Mouse (Mus musculus) adrenal gland, adult 18-20 months (tissue): Measurements from ENCODE around the gene C130074G19Rik. TPM values are rescaled to one million over a fixed set of nuclear protein-coding genes. Genes with fewer than 3 reads are reported as not detected.

ENCODE experiments used
- DNase-seq, 2 experiments: peaks; one replicate each; pipeline ENCODE4 v3.0.0; 2021 to 2022; ENCODE audit warnings: low spot score in 2 of 2
- long read RNA-seq, 2 experiments: library from polyadenylated mRNA; stranded (forward); transcript quantifications; one replicate each; pipeline ENCODE4 v2.0.0; 2021
- total RNA-seq, 2 experiments: library from RNA; stranded (reverse); gene quantifications; 1 replicate in 1 of 2; 2 replicates in 1 of 2; pipeline ENCODE4 v1.2.3; 2021

Gene C130074G19Rik
- total RNA-seq: 10 to 100 TPM; 32.3 to 64.9 TPM
- long read RNA-seq, experiment 1, partial matches to known transcripts: 0 of 4 reads
- long read RNA-seq, experiment 1, other reads (novel, unspliced or antisense): 4 of 4 reads
- long read RNA-seq, experiment 2, transcript C130074G19Rik-201 (2 exons, 3,035 nt): major isoform, 6 of 10 reads
- long read RNA-seq, experiment 2, partial matches to known transcripts: 0 of 10 reads
- long read RNA-seq, experiment 2, other reads (novel, unspliced or antisense): 4 of 10 reads

GRCm38 (mm10) chr1:184882281-184883268, at the start of gene C130074G19Rik:
Gene C130074G19Rik (minus strand): TSS chr1:184883218.
- peak; percentile 53 to 76 for DNase-seq

DNA sequence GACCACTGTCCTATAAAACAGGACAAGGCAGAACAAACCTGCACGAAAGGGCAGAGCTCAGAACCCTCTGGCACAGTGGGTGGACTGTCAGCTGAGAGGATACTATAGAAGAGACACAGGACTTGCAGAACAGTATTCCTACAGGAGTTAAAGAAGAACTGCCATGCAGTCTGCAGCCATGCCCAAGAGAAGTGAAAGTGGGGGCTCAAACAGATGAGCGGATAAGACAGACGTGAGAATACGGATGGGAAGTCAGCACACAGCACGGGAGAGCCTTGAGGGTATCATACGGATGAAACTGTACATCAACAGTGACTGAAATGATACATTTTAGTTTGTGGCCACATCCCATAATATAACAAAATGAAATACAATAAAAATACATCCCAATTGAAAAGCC, 48.1 kb upstream of the C130074G19Rik start:
- DNase-seq: no peak

DNA sequence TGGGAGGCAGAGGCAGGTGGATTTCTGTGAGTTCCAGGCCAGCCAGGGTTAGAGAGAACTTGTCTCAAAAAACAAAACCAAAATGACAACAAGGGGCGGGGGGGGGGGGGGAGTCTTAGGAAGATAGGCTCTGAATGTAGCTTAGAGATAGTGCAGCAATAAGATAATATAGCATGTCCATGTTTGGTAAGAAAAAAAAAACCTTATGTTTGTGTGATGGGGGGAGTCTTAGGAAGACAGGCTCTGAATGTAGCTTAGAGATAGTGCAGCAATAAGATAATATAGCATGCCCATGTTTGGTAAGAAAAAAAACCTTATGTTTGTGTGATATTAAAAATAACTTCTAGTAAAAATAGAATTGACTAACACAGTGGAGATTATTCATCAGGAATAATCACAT, 45.4 kb upstream of the C130074G19Rik start:
- no peak for DNase-seq

DNA sequence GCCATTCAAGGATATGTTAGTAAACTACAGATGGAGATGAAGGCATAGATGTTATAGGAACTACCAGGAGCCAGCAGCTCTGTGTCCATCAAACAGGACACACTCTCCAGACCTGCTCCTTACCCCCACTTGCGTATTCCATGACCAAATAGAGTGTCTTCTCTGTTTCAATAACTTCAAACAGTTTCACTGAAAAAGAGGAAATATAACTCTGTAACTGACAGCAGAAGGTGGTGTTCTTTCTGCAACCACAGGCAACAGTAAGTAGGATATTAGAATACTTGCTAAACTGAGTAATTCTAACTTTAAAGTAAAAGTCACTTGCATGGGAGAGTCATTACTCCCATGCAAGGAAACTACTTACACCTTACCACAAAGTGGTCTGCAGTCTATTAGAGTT, 44.9 kb upstream of the C130074G19Rik start:
- DNase-seq: no peak

- no peak for DNase-seq
Measured at GRCm38 (mm10) chr1:184922824-184923223, 39.8 kb upstream of the C130074G19Rik start.

DNA sequence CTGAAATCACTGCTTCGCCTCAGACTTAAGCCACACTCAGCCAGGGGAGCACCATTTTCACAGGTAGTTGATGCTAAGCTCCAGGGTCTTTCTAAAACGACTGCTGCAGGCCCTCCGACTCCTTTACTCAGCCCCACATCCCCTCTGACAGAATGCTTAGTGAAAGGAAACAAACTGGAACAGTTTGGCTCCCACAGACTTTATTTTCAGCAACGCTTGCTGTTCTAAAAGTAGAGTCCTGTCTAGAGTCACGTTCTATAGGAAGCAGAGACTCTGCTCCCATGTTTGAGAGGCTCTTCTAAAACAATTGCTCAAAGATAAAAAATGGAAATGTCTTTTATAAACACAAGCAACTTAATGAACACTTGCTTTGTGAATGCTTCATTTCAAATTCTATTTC, 37.0 kb upstream of the C130074G19Rik start:
- no peak for DNase-seq

GRCm38 (mm10) chr1:184918227-184918888, 35.3 kb upstream of the C130074G19Rik start:
- DNase-seq: no peak

GRCm38 (mm10) chr1:184912336-184912735, 29.3 kb upstream of the C130074G19Rik start:
- DNase-seq: no peak

- DNase-seq: no peak
Measured at GRCm38 (mm10) chr1:184911861-184912260, 28.8 kb upstream of the C130074G19Rik start.

- DNase-seq: no peak
Measured at GRCm38 (mm10) chr1:184908558-184908957, 25.5 kb upstream of the C130074G19Rik start.

DNA sequence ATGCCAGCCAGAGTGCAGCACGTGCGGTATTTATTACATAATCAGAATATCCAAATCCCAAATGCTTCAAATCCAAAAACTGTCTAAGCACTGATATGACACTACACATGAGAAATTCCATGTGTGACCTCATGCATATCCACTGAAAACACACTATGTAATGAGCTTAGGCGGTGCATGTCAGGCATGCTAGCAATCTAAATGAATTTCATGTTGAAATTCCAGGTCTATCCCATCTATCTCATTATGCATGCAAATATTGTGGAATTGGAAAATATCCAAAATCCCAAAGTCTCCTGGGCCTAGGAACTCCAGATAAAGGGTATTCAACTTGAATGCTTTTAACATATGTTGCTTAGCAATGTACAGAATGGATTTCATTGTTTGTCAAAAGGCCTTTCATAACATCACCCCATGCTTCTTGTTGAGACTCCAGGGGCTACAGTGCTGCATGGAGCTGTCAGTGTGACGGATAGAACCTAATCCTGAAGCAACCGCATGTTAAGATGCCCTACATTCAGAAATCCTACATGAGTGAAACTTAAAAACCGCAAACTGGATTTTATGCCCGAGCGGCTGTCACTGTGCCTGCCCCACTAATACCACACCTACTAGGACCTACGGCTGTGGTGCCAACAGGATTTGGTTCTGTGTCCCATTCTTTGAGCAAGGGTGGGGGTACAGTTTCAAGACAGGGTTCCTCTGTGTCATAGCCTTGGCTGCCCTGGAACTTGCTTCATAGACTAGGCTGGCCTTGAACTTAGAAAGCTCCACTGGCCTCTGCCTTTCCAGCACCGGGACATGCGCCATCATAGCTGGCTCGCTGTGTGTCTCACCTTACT, 23.1 kb upstream of the C130074G19Rik start:
- no peak for DNase-seq

DNA sequence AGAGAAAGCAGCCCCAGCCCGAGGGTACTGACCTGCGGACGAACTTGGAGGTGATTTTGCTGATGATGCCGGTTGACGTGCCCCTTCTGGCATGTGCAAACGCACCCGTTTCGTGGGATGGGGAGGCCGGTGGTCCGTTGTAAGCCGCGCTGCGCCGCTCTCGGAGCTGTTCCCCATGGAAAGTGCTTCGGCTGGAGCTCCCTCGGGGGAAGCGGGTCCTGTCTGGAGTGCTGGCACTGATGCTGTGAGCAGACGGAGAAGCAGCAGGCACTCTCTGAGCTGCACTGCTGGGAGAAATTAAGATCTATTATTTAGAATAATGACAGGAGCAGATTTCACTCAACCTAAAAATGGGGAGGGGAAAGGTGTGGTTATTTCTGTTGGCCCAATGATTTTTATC, 22.4 kb upstream of the C130074G19Rik start:
- no peak for DNase-seq

GRCm38 (mm10) chr1:184903697-184904096, 20.7 kb upstream of the C130074G19Rik start:
- no peak for DNase-seq

GRCm38 (mm10) chr1:184902886-184903285, 19.9 kb upstream of the C130074G19Rik start:
- DNase-seq: no peak

DNA sequence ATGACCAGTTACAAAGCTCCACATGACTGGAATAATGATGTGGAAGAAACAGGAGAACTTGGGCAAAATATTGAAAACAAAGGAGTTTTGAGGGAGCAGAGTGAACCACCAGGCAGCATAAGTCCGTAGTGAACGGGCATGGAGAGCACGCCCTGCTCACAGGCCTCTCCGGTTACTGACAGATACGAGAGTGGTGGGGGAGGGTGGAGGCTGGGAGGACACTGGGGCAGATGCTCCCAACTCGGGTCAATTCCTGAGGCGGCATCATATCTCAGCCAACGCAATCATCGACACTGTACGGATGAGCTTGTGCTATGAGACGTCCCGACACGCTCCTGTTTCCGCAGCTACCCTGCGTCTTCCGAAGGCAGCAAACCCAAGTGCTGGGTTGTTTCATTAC, 14.3 kb upstream of the C130074G19Rik start:
- no peak for DNase-seq

DNA sequence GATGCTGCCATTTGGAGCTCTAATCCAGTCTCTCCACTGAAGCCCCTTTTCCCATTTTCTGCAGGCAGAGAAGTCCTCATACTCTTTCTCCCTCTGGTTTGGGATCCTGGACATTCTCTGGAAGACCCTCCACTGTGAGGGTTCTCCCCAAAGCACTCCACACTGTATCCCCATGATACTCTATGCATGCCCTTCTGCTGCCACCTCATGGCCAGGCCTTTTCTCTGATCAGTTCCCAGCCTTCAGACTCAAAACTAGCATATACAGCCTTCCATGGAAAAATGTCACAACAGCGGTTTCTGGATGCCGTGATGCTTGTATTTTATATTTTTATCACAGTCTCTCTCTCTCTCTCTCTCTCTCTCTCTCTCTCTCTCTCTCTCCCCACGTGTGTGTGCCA, 9.0 kb upstream of the C130074G19Rik start:
- DNase-seq: no peak

DNA sequence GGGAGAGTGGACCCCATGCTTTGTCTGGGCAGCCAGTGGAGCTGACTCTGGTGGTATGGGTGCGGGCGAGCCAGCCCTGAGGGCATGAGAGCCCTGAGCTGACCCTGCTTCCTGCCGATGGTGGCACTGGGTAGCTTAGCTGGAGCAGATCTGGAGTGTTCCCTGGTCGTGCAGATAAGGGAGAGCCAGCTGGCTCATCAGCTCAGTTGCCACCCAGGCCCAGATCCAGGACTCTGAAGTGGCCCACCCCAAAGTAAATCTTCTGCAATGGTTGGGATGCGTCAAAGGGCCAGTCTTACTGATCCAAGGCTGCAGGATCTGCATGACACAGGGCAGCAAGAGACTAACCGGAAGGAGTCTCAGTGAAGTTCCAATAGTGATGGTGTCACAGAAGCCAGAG, 6.4 kb upstream of the C130074G19Rik start:
- DNase-seq: no peak

DNA sequence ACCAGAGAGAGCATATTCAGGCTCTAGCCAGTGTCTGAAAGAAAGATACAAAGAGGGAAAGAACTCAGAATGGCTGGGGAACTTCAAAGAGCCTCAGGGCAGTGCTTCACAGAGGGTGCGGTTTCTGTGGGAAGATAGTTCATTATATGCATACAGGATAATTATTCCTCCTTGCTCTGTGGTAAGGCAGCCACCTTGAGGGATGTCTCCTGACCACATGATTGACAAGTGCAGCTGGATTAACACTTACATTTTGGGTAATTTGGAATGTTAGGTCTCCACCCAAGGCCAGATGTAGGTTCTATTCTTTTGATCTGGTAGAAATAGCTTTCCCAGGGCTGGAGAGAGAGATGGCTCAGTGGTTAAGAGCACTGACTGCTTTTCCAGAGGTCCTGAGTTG, 3.1 kb upstream of the C130074G19Rik start:
- DNase-seq: no peak

- DNase-seq: no peak
Measured at GRCm38 (mm10) chr1:184881861-184882260, 1.2 kb downstream of the C130074G19Rik start.

- DNase-seq: no peak
Measured at GRCm38 (mm10) chr1:184881211-184881610, 1.8 kb downstream of the C130074G19Rik start.

DNA sequence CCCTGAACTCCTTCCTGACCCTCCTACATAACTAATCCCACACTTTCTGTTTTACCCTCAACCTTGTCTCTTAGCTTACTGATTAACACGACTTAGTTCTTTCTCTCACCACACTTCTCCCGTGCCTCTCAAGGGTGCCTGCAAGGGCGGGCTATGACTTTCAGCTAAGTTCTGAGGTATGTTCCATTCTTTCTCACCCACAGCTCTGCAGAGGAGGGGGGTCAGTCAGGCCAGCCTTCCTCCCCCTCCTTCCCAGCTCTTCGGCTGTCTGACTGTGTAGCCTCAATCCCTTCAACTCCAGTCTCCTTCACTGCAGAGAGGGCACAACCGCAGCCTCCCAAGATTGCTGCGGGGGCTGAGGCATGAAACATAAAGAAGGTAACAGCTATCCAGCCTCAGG, 4.2 kb downstream of the C130074G19Rik start:
- no peak for DNase-seq
